Mouse (Mus musculus) kidney, embryonic 15.5 days (tissue): ENCODE measurements around the gene Slc6a5. TPM values are rescaled to one million over a fixed set of nuclear protein-coding genes. Genes with fewer than 3 reads are reported as not detected.

ENCODE experiments used
- ATAC-seq: fragments of 200-750 bp; cut with Nextera tagmentation; replicated peaks from 2 replicates; pipeline ENCODE4 v1.8.0; 2017; ENCODE audit warnings: moderate TSS enrichment; ENCODE audit not compliant: low FRiP score
- H3K27ac ChIP-seq: fragments of 300-500 bp; sonication (generic); 2 replicates; pipeline ENCODE4 v1.5.1; 2015; ENCODE audit warnings: mild to moderate bottlenecking, inconsistent platforms
- H3K27me3 ChIP-seq: fragments of 300-500 bp; sonication (generic); 2 replicates; pipeline ENCODE4 v1.6.1; 2015; ENCODE audit warnings: inconsistent platforms
- H3K36me3 ChIP-seq: fragments of 300-500 bp; sonication (generic); 2 replicates; pipeline ENCODE4 v1.6.1; 2015; ENCODE audit warnings: inconsistent platforms
- H3K4me1 ChIP-seq: fragments of 300-500 bp; sonication (generic); 2 replicates; pipeline ENCODE4 v1.6.1; 2015; ENCODE audit warnings: inconsistent platforms
- H3K4me2 ChIP-seq: fragments of 300-500 bp; sonication (generic); 2 replicates; pipeline ENCODE4 v1.6.1; 2015; ENCODE audit warnings: moderate library complexity, mild to moderate bottlenecking, inconsistent platforms
- H3K4me3 ChIP-seq: fragments of 300-500 bp; sonication (generic); replicated peaks from 2 replicates; pipeline ENCODE4 v1.5.1; 2015; ENCODE audit warnings: mild to moderate bottlenecking, inconsistent platforms
- H3K9ac ChIP-seq: fragments of 300-500 bp; sonication (generic); 2 replicates; pipeline ENCODE4 v1.6.1; 2015; ENCODE audit warnings: mild to moderate bottlenecking, inconsistent platforms
- H3K9me3 ChIP-seq: fragments of 300-500 bp; sonication (generic); replicated peaks from 2 replicates; pipeline ENCODE4 v1.6.1; 2016; ENCODE audit warnings: inconsistent platforms
- WGBS: fragments of 180-500 bp; shearing (Covaris S2); methylation state at CpG from one replicate; pipeline ENCODE4 v1.1.7; 2015; ENCODE audit warnings: mixed read lengths; 5-methylcytosine and 5-hydroxymethylcytosine counted together
- polyA plus RNA-seq: library from polyadenylated mRNA; unstranded; fragments of >200 nt; fragmentation: Nextera tagmentation; extraction: Ambion mirVana; gene quantifications from 2 replicates; pipeline ENCODE4 v1.2.1, GENCODE M21; 2015

Gene Slc6a5
- polyA plus RNA-seq, 1 experiment from 2014 or later: 0.04 TPM

GRCm38 (mm10) chr7:49895296-49895695, 14.7 kb upstream of the Slc6a5 start:
- no peaks in the 10 kb centered on the region for H3K9me3 ChIP-seq
- H3K4me3 ChIP-seq: no peak overlapping the region
- H3K4me1 ChIP-seq: no peaks in the 10 kb centered on the region
- WGBS: 59% methylated on average over 6 of the region's 6 CpGs
- no peak overlapping the region for H3K4me2 ChIP-seq
- ATAC-seq: no peak
- no peak overlapping the region for H3K9ac ChIP-seq
- no peak overlapping the region for H3K27ac ChIP-seq
- H3K27me3 ChIP-seq: peaks cover 13% of the 10 kb centered on the region; the same call in 1 of the 2 replicates
- no peaks in the 10 kb centered on the region for H3K36me3 ChIP-seq

- Histone ChIP-seq H3K4me2 (no peak overlapping the region), H3K27ac (no peak overlapping the region), H3K4me3 (no peak overlapping the region), H3K36me3 (no peaks in the 10 kb centered on the region), H3K9me3 (no peaks in the 10 kb centered on the region), H3K4me1 (no peaks in the 10 kb centered on the region), H3K9ac (no peak overlapping the region), H3K27me3 (peaks cover 50% of the 10 kb centered on the region)
- 12% methylated on average over 9 of the region's 9 CpGs for WGBS
- ATAC-seq: peak; percentile 61; the same call in 1 of the 2 replicates
Measured at GRCm38 (mm10) chr7:49902003-49902552, 7.9 kb upstream of the Slc6a5 start.

GRCm38 (mm10) chr7:49907191-49908171, 2.5 kb upstream of the Slc6a5 start:
- no peaks in the 10 kb centered on the region for H3K9me3 ChIP-seq

GRCm38 (mm10) chr7:49908181-49908855, 1.6 kb upstream of the Slc6a5 start:
- no peaks in the 10 kb centered on the region for H3K36me3 ChIP-seq
- WGBS: under 1% methylated on average over 24 of the region's 24 CpGs
- H3K27ac ChIP-seq: no peak overlapping the region
- ATAC-seq: peak; percentile 73
- H3K9ac ChIP-seq: no peak overlapping the region
- H3K27me3 ChIP-seq: peaks cover 100% of the 10 kb centered on the region
- H3K4me3 ChIP-seq: peak overlapping the region; percentile 12
- no peaks in the 10 kb centered on the region for H3K9me3 ChIP-seq
- peak overlapping the region; percentile 44 for H3K4me2 ChIP-seq
- peaks cover 32% of the 10 kb centered on the region for H3K4me1 ChIP-seq

More at GRCm38 (mm10) chr7:49907191-49908171, 2.5 kb upstream of the Slc6a5 start:
- no peaks in the 10 kb centered on the region for H3K36me3 ChIP-seq
- no peak for ATAC-seq
- H3K4me1 ChIP-seq: peaks cover 32% of the 10 kb centered on the region
- H3K4me2 ChIP-seq: peak overlapping the region; percentile 44
- H3K9ac ChIP-seq: no peak overlapping the region
- WGBS: 1% methylated on average over 28 of the region's 28 CpGs
- no peak overlapping the region for H3K27ac ChIP-seq
- peak overlapping the region; percentile 11 for H3K4me3 ChIP-seq
- peaks cover 95% of the 10 kb centered on the region for H3K27me3 ChIP-seq

GRCm38 (mm10) chr7:49908990-49909411, 945 bp upstream of the Slc6a5 start:
- H3K9ac ChIP-seq: no peak overlapping the region
- peaks cover 100% of the 10 kb centered on the region for H3K27me3 ChIP-seq
- 0% methylated on average over 26 of the region's 26 CpGs for WGBS
- H3K4me2 ChIP-seq: peak overlapping the region; percentile 40
- H3K4me3 ChIP-seq: 0 out of 2 replicates have a peak overlapping the region, but pooled peaks have one; percentile 12
- H3K36me3 ChIP-seq: no peaks in the 10 kb centered on the region
- no peak for ATAC-seq
- H3K27ac ChIP-seq: no peak overlapping the region
- no peaks in the 10 kb centered on the region for H3K9me3 ChIP-seq
- peaks cover 32% of the 10 kb centered on the region for H3K4me1 ChIP-seq

- H3K9ac ChIP-seq: no peak overlapping the region
- no peak overlapping the region for H3K4me2 ChIP-seq
- no peaks in the 10 kb centered on the region for H3K36me3 ChIP-seq
- no peak overlapping the region for H3K27ac ChIP-seq
- H3K4me1 ChIP-seq: peaks cover 32% of the 10 kb centered on the region
- H3K9me3 ChIP-seq: no peaks in the 10 kb centered on the region
- ATAC-seq: no peak
- no peak overlapping the region for H3K4me3 ChIP-seq
- under 1% methylated on average over 16 of the region's 16 CpGs for WGBS
- H3K27me3 ChIP-seq: peaks cover 100% of the 10 kb centered on the region
Measured at GRCm38 (mm10) chr7:49910361-49910760, 415 bp downstream of the Slc6a5 start.

- Histone ChIP-seq H3K4me2 (peak overlapping the region; percentile 21; the same call in 1 of the 2 replicates), H3K9me3 (no peaks in the 10 kb centered on the region), H3K36me3 (no peaks in the 10 kb centered on the region), H3K9ac (no peak overlapping the region), H3K27ac (no peak overlapping the region), H3K4me3 (peak overlapping the region; percentile 10; the same call in 1 of the 2 replicates), H3K27me3 (peaks cover 100% of the 10 kb centered on the region), H3K4me1 (peaks cover 37% of the 10 kb centered on the region)
- ATAC-seq: no peak
- WGBS: 3% methylated on average over 23 of the region's 23 CpGs
Measured at GRCm38 (mm10) chr7:49911147-49911946, 1.4 kb downstream of the Slc6a5 start.

GRCm38 (mm10) chr7:49911947-49912262, 2.0 kb downstream of the Slc6a5 start:
- ATAC-seq: no peak
- Histone ChIP-seq H3K4me2 (peak overlapping the region; percentile 21), H3K27ac (no peak overlapping the region), H3K4me1 (peaks cover 37% of the 10 kb centered on the region), H3K9me3 (no peaks in the 10 kb centered on the region), H3K36me3 (no peaks in the 10 kb centered on the region), H3K9ac (no peak overlapping the region), H3K27me3 (peaks cover 100% of the 10 kb centered on the region), H3K4me3 (peak overlapping the region; percentile 10)
- under 1% methylated on average over 26 of the region's 26 CpGs for WGBS

GRCm38 (mm10) chr7:49913164-49913563, 3.2 kb downstream of the Slc6a5 start:
- ATAC-seq: no peak

GRCm38 (mm10) chr7:49913728-49914328, 3.9 kb downstream of the Slc6a5 start:
- Histone ChIP-seq H3K27ac (no peak overlapping the region), H3K4me1 (peaks cover 21% of the 10 kb centered on the region), H3K4me3 (no peak overlapping the region), H3K4me2 (no peak overlapping the region), H3K9me3 (no peaks in the 10 kb centered on the region), H3K36me3 (no peaks in the 10 kb centered on the region), H3K9ac (no peak overlapping the region), H3K27me3 (peaks cover 99% of the 10 kb centered on the region)
- 2% methylated on average over 5 of the region's 5 CpGs for WGBS
- no peak for ATAC-seq

More at GRCm38 (mm10) chr7:49913164-49913563, 3.2 kb downstream of the Slc6a5 start:
- WGBS: 3% methylated on average over 4 of the region's 4 CpGs
- no peaks in the 10 kb centered on the region for H3K36me3 ChIP-seq
- H3K9me3 ChIP-seq: no peaks in the 10 kb centered on the region
- no peak overlapping the region for H3K9ac ChIP-seq
- peaks cover 27% of the 10 kb centered on the region for H3K4me1 ChIP-seq
- H3K27ac ChIP-seq: no peak overlapping the region
- no peak overlapping the region for H3K4me2 ChIP-seq
- H3K4me3 ChIP-seq: no peak overlapping the region
- peaks cover 100% of the 10 kb centered on the region for H3K27me3 ChIP-seq

GRCm38 (mm10) chr7:49914946-49915345, 5.0 kb downstream of the Slc6a5 start:
- Histone ChIP-seq H3K4me2 (no peak overlapping the region), H3K9me3 (no peaks in the 10 kb centered on the region), H3K36me3 (no peaks in the 10 kb centered on the region), H3K9ac (no peak overlapping the region), H3K4me3 (no peak overlapping the region), H3K27me3 (peaks cover 90% of the 10 kb centered on the region), H3K27ac (no peak overlapping the region), H3K4me1 (peaks cover 16% of the 10 kb centered on the region)
- no peak for ATAC-seq
- WGBS: 7% methylated on average over 9 of the region's 9 CpGs
